Mouse (Mus musculus) liver, adult (tissue): Measurements from ENCODE around the gene Kcnma1.

Source experiments
- GATA4 ChIP-seq: IDR thresholded peaks from 2 replicates; pipeline ENCODE4 v1.6.1; 2014; ENCODE audit warnings: mild to moderate bottlenecking, low read length; ENCODE audit not compliant: insufficient replicate concordance

Gene Kcnma1

GRCm38 (mm10) chr14:23911108-23911629 is 103.1 kb downstream of the Kcnma1 start:
- no peak for TF ChIP-seq GATA4

GRCm38 (mm10) chr14:23908564-23908963 is 105.7 kb downstream of the Kcnma1 start:
- no peak for TF ChIP-seq GATA4

GRCm38 (mm10) chr14:23902636-23903279 is 111.5 kb downstream of the Kcnma1 start:
- no peak for TF ChIP-seq GATA4

- no peak for TF ChIP-seq GATA4
Measured at GRCm38 (mm10) chr14:23899462-23899861, 114.8 kb downstream of the Kcnma1 start.

- no peak for TF ChIP-seq GATA4
Measured at GRCm38 (mm10) chr14:23897815-23898214, 116.5 kb downstream of the Kcnma1 start.

GRCm38 (mm10) chr14:23896036-23896435 is 118.3 kb downstream of the Kcnma1 start:
- TF ChIP-seq GATA4, result no peak

- no peak for TF ChIP-seq GATA4
Measured at GRCm38 (mm10) chr14:23886112-23886511, 128.2 kb downstream of the Kcnma1 start.

GRCm38 (mm10) chr14:23885539-23885938 is 128.8 kb downstream of the Kcnma1 start:
- no peak for TF ChIP-seq GATA4

GRCm38 (mm10) chr14:23885071-23885470 is 129.2 kb downstream of the Kcnma1 start:
- TF ChIP-seq GATA4, result no peak

GRCm38 (mm10) chr14:23882001-23882400 is 132.3 kb downstream of the Kcnma1 start:
- no peak for TF ChIP-seq GATA4

GRCm38 (mm10) chr14:23879331-23879730 is 135.0 kb downstream of the Kcnma1 start:
- TF ChIP-seq GATA4, result no peak

- TF ChIP-seq GATA4, result no peak
Measured at GRCm38 (mm10) chr14:23877561-23877960, 136.7 kb downstream of the Kcnma1 start.

- TF ChIP-seq GATA4, result no peak
Measured at GRCm38 (mm10) chr14:23874545-23874944, 139.7 kb downstream of the Kcnma1 start.

- no peak for TF ChIP-seq GATA4
Measured at GRCm38 (mm10) chr14:23857034-23857433, 157.3 kb downstream of the Kcnma1 start.

- no peak for TF ChIP-seq GATA4
Measured at GRCm38 (mm10) chr14:23854946-23855345, 159.3 kb downstream of the Kcnma1 start.

- no peak for TF ChIP-seq GATA4
Measured at GRCm38 (mm10) chr14:23848529-23849141, 165.7 kb downstream of the Kcnma1 start.
